Mouse (Mus musculus): ENCODE data around the gene Mettl27.

The Mettl27 gene

GRCm38 (mm10) chr5:134932179-134932902, at the start of gene Mettl27:
Mettl27 (plus strand) TSS chr5:134932368.
- DNase-seq (ENCODE audit: low read depth), result peak; percentile 81

GRCm38 (mm10) chr5:134883077-134883476, 49.1 kb upstream of the Mettl27 start:
- DNase-seq (ENCODE audit: low read depth), result no peak

- no peak for DNase-seq (ENCODE audit: low read depth)
These were observed 44.5 kb upstream of the Mettl27 start for GRCm38 (mm10) chr5:134887447-134888335.

GRCm38 (mm10) chr5:134888505-134888904, 43.7 kb upstream of the Mettl27 start:
- no peak for DNase-seq (ENCODE audit: low read depth)

GRCm38 (mm10) chr5:134890601-134891054, 41.5 kb upstream of the Mettl27 start:
- no peak for DNase-seq (ENCODE audit: low read depth)

- no peak for DNase-seq (ENCODE audit: low read depth)
These were observed 40.6 kb upstream of the Mettl27 start for GRCm38 (mm10) chr5:134891552-134891951.

GRCm38 (mm10) chr5:134892717-134893116, 39.5 kb upstream of the Mettl27 start:
- DNase-seq (ENCODE audit: low read depth), result no peak

GRCm38 (mm10) chr5:134895291-134895690, 36.9 kb upstream of the Mettl27 start:
- no peak for DNase-seq (ENCODE audit: low read depth)

GRCm38 (mm10) chr5:134896965-134897364, 35.2 kb upstream of the Mettl27 start:
- DNase-seq (ENCODE audit: low read depth), result no peak

GRCm38 (mm10) chr5:134897596-134897995, 34.6 kb upstream of the Mettl27 start:
- no peak for DNase-seq (ENCODE audit: low read depth)

GRCm38 (mm10) chr5:134901012-134901643, 31.0 kb upstream of the Mettl27 start:
- no peak for DNase-seq (ENCODE audit: low read depth)

GRCm38 (mm10) chr5:134901644-134902027, 30.5 kb upstream of the Mettl27 start:
- no peak for DNase-seq (ENCODE audit: low read depth)

GRCm38 (mm10) chr5:134906633-134907032, 25.5 kb upstream of the Mettl27 start, which contains the start of gene Tmem270:
Tmem270 (minus strand) TSS chr5:134906733.
- no peak for DNase-seq (ENCODE audit: low read depth)

- DNase-seq (ENCODE audit: low read depth), result peak; percentile 79
These were observed 25.0 kb upstream of the Mettl27 start for GRCm38 (mm10) chr5:134907135-134907534.

GRCm38 (mm10) chr5:134911901-134912300, 20.3 kb upstream of the Mettl27 start:
- DNase-seq (ENCODE audit: low read depth), result no peak

GRCm38 (mm10) chr5:134913352-134913751, 18.8 kb upstream of the Mettl27 start:
- DNase-seq (ENCODE audit: low read depth), result no peak

GRCm38 (mm10) chr5:134913753-134914152, 18.4 kb upstream of the Mettl27 start:
- no peak for DNase-seq (ENCODE audit: low read depth)

GRCm38 (mm10) chr5:134914510-134914909, 17.7 kb upstream of the Mettl27 start:
- DNase-seq (ENCODE audit: low read depth), result no peak

- DNase-seq (ENCODE audit: low read depth), result no peak
These were observed 16.9 kb upstream of the Mettl27 start, which contains the start of gene Cldn13 for GRCm38 (mm10) chr5:134915311-134915710. Cldn13 (minus strand) TSS chr5:134915526.

- DNase-seq (ENCODE audit: low read depth), result no peak
These were observed 13.9 kb upstream of the Mettl27 start for GRCm38 (mm10) chr5:134918071-134918832.

- DNase-seq (ENCODE audit: low read depth), result no peak
These were observed 13.1 kb upstream of the Mettl27 start for GRCm38 (mm10) chr5:134919097-134919496.

Measured in fibroblast of lung, adult 2 months (primary cell).